Mouse (Mus musculus) cerebellum, postnatal 36 days (tissue): ENCODE measurements around the gene Bin2.

Source experiments
- DNase-seq, 2 experiments: peaks; one replicate each; pipeline ENCODE4 v3.0.0; 2021 to 2022; ENCODE audit warnings: mixed read lengths in 2 of 2

Gene Bin2

DNA sequence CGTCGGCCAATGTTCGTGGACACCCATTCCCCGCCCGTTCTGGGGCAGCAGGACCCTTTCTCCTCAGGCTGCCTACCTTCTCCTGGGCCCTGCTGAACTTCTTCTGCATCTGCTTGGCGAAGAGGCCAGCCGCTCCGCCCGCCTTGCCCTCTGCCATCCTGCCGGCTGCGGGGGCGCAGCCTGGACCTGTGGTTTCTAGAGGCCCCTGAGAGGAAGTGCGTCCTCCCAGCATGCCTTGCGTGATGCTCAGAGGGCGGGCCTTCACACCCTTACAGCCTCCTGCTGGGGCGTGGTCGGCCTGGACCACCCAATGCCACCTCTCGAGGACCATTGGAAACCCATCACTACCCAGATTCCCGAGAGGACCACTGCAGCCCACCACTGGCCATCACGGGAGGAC is at the start of gene Bin2:
Bin2 (minus strand) TSS at position 217 of the 400 bp plus-strand sequence.
- no peak for DNase-seq

DNA sequence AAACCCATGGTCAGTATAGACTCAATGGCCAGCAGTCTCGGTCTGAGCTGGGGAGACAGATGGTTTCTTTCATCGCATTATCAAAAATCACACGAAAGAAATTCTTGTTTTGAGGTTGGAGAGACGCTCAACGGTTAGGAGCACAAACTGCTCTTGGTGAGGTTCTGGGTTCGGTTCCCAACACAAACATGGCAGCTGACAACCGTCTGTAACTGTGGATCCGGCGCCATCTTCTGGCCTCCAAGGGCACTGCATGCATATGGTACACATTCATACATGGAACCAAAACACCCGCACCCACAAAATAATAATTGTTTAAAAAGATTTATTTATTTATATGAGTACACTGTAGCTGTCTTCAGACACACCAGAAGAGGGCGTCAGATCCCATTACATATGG is 49.2 kb upstream of the Bin2 start:
- DNase-seq: no peak

DNA sequence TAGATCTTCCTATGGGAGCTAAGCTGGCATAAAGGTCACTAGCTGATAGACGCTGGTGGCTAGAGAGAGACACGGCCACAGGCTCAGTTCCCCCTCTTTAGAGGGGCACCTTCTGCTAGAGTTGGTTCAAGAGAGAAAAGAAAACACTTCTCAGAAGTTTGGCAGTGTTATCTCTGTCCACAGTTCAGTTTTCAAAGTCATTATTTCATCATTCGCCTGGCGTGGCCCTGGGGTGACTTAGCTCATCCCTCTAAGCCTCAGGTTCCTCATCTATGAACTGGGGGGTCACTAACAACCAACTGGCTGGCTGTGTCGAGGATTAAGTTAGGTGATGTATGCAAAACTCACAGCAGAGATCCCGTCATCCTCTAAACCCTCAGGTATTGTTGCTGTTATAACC is 48.6 kb upstream of the Bin2 start:
- DNase-seq: no peak

DNA sequence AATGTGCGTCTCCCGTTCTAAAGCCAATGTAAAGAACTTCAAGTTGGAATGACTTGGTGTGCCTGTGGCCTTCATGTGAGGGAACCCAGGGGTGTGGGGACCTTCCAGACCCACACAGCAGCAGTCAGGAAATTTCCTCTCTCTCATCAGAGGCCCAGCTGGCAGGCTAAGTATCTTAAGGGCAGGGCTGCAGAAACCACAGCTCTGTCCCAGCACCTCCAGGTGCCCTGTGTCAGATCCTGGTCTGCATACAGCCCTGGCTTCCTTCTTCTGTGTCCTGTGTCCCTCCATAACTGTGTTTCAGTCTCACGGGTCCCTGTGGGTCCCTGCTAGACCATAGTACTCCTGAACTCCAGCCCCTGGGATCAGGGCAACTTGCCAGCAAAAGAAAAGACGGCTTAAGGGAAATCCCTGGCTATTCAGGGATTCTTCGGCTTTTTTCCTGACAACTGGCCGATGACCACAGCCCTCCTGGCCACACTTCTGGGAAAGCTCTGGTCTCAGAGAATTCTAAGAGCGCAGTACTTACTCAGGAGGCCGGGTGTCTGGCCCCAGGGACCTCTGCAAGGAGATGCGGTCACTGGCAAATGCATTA is 46.1 kb upstream of the Bin2 start:
- DNase-seq: no peak

DNA sequence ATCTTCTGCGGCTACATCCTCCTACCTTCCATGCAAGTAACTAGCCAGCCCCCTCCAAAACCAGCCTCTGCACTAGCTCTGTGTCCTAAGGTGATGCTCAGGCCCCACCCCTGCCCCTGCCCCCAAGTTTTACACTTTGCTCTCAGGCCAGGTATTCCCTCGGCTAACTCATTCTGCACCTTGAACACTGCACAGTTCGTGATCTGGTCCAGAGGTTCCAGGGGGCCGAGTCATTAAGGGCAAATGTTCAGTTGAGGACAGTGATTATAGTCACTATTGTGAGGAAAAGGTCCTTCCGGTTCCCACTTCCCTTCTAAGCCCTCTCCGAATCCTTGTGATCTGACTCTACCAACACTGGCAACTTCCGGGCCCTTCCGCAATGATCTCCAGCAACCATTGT is 45.1 kb upstream of the Bin2 start:
- DNase-seq: no peak

DNA sequence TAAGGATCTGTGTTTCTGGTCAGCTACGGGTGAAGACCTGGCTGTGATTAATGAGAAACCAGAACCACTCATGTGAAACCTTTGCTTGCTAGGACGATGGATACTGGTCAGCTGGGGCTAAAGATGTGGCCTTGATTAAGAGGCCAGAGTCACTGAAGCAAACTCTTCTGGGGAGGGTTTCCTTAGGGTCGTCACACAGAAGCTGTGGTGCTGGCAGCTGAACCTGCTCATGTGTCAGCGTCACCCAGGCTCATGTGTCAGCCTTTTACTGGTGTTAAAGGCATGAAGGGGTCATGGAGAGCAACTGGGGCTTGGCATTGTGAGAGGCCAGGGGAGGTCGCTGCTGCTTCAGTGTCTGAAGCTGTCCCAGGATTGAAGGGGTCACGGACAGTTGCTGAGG is 41.5 kb upstream of the Bin2 start:
- DNase-seq: no peak

DNA sequence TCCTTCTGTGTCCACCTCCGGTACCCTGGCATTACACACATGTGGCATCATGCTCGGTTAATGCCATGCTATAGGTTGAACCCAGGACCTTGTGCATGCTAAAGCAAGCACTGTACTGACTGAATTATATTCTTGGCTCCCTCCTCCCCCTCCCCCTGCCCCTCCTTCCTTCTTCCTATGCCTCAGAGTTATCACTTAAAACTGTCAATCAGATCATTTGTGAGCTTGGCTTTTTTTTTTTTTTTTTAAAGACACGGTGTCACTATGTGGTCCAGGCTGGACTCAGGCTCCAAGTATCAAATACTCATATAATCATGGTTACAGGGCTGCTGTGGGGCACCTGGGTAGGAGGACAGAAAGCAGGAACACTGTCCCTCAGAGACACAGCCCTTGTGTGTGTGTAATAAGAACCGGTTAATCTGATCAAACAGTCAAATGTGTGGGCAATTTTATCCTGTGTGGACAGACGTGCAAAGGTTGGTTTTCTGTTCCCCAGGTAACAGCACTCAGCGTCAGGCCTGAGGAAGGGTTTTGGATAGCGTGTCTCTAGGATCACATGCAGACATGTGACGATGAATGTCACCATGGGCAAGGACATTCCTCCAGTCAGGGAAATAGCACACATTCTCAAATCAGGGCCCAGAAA is 39.2 kb upstream of the Bin2 start:
- DNase-seq: no peak

DNA sequence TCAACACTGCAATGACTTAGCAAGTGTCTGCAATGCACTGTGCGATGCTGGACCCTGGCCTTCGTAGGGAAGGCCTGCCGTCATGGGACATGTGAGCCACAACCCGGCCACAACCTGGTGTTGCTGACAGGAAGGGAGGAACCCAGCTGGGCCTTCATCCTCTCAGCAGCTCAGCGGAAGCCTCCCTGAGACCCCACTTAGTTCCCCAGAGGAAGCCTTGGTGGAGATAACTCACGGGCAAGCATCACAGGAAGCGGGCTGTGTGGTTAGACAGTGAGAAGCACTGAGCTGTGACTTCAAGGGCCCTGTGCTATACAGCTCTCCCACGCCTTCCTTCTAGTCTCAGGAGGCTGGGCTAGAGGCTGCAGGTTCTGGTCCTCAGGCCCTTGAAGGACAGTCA is 36.9 kb upstream of the Bin2 start:
- no peak for DNase-seq

DNA sequence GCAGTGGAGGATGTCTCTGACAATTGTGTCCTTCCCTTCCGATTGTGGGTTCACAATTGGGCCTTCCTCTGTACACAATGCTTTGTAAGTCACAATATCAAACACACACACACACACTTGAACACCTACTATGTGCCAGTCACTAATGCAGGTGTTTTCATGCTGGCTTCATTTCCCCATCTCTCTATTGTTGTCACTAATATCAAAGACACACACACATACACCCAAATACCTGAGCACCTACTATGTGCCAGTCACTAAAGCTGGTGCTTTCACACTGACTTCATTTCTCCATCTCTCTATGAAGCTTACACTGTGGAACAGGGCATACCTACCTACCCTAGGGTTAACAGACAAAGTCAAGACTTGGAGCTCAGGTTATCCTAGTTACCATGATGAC is 36.0 kb upstream of the Bin2 start:
- DNase-seq: no peak

DNA sequence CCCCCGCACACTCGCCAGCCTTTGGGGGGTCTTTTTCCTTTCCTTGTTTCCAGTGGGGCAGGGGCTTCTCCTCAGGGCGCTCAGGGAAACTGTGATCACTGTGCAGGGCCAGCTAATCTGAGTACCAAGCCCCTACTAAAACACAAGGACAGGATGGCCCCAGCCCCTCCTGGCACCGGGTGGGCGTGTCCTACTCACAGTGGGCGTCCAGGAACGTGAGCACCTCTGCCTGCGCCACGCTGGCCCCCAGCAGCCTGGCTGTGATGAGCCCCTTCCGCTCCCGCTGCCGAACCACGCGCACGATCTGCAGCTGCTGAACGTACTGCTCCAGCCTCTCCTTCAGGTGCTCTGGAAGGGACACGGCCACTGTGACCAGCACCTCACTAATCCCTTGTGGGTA is 34.6 kb upstream of the Bin2 start:
- DNase-seq: no peak

DNA sequence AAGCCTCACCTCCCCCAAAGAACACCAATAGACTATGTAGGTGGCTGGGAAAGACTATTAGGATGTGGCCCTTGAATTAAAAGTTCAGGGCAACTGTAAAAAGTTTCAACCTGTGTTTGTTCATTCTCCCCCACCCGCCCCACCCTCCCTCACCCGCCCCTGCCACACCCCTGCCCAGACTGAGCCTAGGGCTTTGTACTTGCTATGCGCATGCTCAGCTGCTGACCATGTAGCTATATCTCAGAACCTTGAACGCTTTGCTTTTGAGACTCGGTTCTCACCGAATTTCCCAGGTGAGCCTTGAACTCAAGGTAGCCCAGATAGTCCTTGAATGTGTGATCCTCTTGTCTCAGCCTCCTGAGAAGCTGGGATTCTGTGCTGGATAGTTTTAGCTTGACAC is 32.5 kb upstream of the Bin2 start:
- DNase-seq: no peak

DNA sequence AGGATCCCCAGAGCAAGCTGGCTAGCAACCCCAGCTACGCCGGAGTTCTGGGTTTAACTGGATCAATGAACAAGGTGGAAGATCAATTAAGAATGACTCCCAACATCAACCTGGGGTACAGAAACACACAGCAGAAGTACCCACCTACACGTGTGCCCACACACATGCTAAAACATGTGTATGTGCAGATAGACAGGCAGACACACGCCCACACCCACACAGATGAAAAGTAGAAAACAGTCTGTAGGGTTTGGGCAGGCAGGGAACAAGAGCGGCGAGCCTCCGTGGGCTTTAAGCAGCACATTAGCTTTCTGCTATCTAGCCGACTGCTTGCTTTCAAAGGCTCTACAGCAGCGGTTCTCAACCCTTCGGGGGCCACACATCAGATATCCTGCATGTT is 31.8 kb upstream of the Bin2 start:
- DNase-seq: no peak

DNA sequence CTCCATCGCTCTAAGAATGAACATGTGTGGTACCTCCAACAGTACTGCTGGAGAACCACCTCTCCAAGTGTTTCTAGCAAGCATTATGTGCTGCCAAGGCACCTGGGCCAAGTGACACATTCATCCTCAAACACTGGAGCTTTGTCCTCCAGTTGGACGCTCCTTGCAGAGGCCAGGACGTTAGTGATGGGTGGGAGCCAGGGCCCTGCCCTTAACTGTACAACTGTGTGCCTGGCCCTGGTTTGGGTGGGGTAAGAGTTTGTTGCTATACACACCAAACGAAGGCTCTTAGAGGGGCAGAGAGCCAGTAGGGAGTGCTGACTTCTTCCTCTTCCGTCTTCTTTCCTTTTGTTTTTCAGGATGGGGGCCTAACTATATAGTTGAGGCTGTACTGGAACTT is 31.1 kb upstream of the Bin2 start:
- no peak for DNase-seq

DNA sequence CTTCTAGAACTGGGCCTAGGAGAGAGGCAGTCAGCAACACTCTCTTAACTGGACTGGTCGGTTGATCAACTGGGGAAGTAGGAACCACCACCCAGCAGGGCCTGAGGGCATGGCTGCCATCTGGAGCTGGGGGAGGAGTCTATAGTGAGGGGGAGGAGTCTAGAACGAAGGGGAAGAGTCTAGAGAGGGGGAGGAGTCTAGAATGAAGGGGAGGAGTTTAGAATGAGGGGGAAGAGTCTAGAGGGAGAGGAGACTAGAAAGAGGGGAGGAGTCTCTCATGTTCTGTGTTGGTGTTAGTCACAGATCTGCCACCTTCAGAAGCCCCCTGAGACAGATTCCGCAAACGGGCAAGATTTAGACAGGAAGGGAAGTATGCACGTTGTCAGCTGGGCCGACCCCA is 30.0 kb upstream of the Bin2 start:
- no peak for DNase-seq

DNA sequence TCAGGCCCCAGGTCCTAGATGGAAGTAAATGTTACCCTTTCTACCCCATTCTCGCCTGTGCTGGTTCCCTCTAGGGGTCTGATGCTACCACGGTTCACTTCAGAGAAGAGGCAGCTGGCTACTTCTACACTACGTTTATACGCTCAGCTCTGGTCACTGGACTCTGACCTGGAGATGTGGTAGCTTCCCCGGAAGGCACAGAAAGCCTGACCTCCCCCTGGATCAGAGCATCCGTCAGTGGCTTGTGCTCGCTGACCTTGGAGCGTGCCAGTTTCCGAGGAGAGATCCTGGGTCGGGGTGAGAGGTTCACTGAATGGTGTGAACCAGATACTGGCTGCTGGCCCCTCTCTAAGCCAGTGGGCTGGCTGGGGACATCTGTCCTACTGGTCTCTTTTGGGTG is 28.7 kb upstream of the Bin2 start:
- DNase-seq: no peak

DNA sequence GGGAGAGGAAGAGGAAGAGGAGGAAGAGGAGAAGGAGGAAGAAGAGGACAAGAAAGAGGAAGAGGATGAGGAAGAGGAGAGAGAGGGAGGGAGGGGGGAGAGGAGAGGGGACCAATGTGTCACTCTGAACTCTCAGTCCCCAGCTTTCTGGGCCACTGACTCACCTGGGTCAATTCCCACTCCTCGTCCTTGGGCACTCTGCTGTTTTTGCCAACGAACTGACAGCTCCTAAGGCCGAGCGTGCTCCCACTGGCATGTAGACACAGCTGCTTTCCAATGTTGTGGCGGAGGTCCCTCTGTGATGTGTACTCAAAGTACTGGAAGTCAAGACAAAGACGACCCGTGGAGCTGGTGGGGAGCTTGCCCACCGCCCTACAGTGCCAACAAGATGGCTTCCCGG is 25.1 kb upstream of the Bin2 start:
- DNase-seq: no peak

DNA sequence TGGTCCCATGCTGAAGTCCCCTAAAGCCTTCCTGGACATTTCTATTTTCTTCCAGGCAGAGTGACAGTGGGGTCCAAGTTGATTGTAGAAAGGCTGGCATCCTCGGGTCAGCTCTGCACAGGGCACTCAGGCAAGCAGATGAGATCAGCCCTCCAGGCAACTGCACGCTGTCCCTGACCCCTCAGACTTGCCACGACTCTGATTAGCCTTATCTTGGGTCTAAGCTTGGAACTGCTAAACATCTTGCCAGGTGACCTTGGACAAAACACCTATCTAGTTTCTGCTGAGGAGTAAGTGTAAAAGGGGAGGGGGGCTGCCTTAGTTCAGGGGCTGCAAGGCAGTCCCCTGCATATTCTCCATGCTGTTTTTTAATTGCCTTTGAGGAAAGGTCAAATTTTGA is 22.6 kb upstream of the Bin2 start:
- DNase-seq: no peak

DNA sequence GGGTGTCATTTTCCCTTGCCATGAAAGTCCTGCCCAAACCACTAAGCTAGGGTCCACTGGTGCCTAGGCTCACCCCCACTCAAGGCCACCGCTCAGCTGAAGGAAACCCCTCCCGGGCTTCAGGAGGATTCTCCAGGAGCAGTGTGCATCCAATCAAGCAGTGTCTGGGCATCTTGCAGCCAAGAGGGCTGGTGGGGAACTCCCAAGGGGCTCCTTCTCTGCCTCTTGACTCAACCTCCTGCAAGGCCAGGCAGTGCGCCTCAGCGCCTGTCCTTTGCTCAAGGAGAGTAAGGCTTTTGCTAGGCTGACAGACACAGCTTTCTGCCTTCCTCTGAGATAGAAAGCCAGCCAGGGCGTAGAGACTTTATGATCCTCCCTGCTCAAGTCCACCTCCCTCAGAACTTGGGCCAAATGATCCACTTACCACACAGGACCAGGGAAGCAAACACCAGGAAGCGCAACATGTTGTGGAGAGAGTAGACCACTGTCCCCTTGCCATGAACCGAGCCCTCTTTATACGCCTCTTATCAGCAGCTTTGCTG is 18.1 kb upstream of the Bin2 start, which contains the start of gene Cela1:
Cela1 (minus strand) TSS at position 492 of the 542 bp plus-strand sequence.
- DNase-seq: no peak

DNA sequence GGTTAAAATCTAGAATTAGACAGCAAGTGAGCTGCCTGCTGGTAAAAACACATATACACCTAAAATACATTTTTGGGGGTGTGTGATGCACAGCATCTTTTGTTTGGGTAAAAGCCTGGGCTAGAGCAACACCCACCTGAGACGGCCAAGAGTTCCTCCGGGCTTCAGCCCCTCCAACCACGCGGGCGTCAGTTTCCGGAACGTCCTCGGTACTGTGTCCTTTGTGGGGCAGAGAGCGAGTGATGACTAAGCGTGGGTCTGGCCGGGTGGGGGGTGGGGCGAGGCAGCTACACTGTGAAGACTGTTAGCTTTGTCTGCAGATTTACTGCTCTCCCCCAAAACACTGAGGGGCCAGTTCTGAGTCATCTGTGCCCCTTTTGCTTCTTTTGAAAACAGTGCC is 17.6 kb upstream of the Bin2 start:
- no peak for DNase-seq

DNA sequence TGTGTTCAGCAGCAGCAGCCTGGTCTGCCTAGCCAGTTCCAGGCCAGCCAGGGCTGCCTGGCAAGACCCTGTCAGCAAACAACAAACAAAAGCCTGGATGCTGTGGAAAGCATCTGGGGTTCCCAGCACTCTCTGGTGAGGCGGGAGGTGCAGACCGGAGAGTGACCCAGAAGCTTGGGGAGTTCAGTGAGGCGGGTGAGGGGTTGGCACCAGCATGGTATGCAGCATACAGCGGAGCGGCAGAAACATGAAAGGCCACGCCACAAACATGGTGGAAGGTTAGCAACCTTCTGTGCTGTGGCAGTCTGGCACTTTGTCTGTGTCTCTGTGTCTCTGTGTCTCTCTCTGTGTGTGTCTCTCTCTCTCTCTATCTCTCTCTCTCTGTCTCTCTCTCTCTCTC is 17.1 kb upstream of the Bin2 start:
- DNase-seq: no peak

DNA sequence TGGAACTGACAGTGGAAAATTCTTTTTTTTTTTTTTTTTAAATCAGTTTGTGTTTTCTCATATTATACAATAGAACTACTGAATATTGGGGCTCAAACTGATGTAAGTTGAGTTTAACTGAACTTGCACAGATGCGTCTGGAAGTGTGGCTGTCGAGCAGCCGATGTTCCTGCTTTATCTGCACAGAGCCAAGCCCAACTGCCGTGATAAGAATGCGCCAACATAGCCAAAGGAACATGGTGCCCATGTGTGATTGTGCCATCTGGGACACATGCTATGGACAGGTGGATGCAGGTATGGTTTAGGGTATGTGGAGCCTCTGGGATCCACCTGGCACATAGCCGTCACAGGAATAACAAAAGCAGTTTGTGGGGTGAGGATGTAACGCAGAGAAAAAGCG is 16.5 kb upstream of the Bin2 start:
- no peak for DNase-seq

DNA sequence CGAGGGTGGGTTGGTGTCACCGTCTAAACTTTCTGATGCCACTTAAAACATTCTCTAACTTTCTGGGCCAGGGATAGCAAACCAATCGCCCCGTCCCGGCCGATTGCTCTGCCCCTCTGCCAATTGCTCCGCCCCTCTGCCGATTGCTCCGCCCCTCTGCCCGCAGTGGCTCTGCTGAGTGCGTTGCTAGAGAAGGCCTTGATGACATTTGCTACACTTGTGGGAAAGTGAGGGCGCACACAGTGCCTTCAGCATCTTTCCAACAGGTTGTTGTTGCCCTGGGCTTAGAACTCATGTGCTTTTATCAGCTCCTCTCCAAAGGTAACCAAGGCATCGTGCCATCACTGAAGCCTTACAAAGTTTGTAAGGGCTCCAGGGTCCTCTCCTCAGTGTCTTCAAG is 15.9 kb upstream of the Bin2 start:
- DNase-seq: no peak

DNA sequence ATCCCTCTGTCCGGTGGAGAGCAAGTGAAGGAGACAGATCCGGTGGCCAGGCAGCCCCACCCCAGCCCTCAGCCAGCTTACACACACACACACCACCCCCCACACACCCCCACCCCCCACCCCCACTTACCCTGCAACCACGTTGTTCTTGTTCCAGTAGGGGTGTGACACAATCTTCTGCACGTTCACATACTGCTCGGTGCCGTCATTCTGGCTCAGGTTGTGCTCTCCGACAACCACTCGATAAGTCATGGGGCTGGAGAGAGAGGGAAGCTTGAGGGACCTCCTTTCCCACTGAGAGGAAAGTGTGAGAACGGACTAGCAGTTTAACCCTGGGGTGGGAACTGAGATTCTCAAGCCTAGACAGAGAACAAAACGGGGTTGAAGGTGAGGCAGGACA is 15.1 kb upstream of the Bin2 start:
- DNase-seq: no peak

DNA sequence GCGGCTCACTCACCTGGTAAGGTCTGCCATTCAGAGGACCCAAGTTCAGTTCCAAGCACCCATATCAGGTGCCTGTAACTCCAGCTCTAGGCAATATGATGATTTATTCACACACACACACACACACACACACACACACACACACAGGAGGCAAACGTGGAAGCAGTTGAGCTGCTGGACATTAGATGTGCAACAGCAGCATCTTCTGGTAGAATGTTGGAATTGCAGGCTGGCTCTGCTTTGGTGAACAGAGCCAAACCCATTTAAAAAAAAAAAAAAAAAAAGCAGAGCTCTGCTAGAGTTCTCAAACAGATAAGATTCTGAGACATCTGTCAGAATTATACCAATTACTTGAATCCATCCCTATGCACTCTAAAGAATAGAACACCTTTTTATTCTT is 13.7 kb upstream of the Bin2 start:
- DNase-seq: peak; percentile 76 to 80

DNA sequence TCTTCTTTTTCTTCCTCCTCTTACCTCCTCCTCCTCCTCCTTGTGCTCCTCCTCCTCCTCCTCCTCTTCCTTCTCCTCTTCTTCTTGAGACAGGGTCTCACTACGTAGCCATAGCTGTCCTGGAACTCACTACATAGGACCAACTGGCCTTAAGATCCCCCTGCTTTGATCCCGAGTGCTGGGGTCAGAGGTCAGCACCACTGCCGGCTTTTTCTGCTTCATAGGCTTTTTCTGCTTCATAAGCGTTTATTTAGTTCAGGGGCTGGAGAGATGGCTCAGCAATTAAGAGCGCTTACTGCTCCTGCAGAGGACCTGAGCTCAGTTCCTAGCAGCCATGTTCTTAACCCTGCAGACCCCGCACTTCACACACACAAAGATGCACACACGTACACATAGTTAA is 12.4 kb upstream of the Bin2 start:
- DNase-seq: no peak
